Mouse (Mus musculus): Measurements from ENCODE around the gene Trim65. TPM values are rescaled to one million over a fixed set of nuclear protein-coding genes. Genes with fewer than 3 reads are reported as not detected.

The Trim65 gene
- total RNA-seq, 2 experiments from 2014 or later: 6.2 to 6.6 TPM

GRCm38 (mm10) chr11:116078676-116079320 is 52.1 kb downstream of the Trim65 start:
- intact Hi-C loops (cut with DNase I): no loop called here
- DNase-seq (ENCODE audit: extremely low spot score in 1 of 2, low spot score in 2 of 2): no peak

DNA sequence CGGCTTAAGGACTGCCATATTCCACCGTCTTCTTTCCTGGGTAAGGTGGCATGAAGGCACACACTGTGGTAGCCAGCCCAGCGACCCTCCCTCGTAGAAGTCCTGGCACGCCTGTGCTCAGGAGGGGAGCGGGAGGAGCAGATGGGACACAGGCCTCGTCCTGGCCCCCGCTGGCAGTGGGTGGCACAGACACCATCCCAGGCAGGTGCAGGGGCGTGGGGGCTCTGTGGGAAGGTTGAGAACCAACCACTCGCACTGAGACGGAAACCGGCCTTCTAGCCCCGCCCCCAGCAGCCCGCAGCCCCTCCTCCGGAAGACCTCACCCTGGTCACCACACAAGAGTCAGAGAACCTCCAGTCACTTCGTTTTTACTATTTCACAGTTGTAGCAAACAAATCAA is 52.7 kb downstream of the Trim65 start:
- DNase-seq (ENCODE audit: extremely low spot score in 1 of 2, low spot score in 2 of 2): peak in 1 of 2 experiments; percentile 82
- intact Hi-C loops (cut with DNase I): no loop called here

DNA sequence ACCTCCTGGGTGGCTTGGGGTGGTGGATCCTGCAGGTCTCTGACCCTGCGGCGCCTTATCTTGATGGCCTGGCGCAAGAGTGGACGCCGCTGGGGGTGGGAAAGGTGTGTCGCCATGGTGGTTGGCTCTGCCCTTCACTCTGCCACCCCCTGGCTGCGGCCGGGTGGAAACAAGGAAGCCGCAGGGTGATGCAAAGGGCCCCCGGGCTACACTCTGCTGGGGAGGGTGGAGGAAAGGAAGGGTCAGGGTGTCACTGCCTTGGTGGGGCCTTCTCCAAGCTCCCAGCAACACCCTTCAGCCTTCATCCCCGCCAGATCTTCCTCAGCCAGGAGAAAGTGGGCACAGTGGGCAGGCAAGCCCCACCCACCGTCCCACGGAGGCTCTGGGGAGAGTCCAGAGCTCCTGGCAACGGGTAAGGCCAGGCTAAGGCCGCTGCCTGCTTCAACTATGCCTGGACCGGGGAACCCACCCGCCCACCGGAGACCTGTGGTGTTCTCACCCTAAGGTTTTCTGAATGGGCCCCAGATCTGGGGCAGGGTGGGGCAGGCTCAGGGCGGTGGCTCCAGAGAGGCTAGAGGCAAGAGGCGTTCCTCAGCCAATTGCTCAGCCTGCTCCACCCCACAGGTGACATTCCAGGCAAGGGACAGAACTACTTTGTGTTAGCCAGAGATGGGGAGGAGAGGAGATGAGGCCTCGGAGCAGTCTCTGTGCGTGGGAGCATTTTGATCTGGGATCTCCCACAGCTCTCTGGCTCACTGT is 53.3 kb downstream of the Trim65 start, which contains the start of gene Unc13d:
Gene Unc13d (minus strand): TSS at position 516 of the 759 bp plus-strand sequence.
- DNase-seq (ENCODE audit: extremely low spot score in 1 of 2, low spot score in 2 of 2): no peak
- intact Hi-C loops (cut with DNase I): no loop called here

DNA sequence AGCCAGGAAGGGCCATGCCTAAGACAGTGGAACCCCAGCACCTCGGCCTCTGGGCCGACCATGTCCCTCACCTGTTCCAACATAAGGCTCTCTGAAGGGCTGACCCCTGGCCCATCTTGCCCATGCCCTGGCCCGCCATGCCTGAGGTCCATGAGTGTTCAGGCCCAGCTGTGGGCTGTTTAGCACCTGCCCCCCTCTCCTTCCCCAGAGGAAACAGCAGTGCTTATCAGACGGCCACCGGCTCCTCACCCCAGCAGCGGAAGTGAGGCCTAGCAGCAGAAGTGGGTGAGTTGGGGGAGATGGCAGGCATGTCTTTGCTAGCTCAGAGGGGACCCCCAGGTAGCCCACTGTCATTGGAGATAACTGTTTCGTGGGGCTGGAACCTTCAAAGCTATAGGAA is 54.1 kb downstream of the Trim65 start:
- no peak for DNase-seq (ENCODE audit: extremely low spot score in 1 of 2, low spot score in 2 of 2)
- intact Hi-C loops (cut with DNase I): no loop called here

GRCm38 (mm10) chr11:116076266-116076540 is 54.7 kb downstream of the Trim65 start:
- intact Hi-C loops (cut with DNase I): no loop called here

GRCm38 (mm10) chr11:116075539-116076265 is 55.2 kb downstream of the Trim65 start:
- intact Hi-C loops (cut with DNase I): no loop called here
- no peak for DNase-seq (ENCODE audit: extremely low spot score in 1 of 2, low spot score in 2 of 2)

More at GRCm38 (mm10) chr11:116076266-116076540, 54.7 kb downstream of the Trim65 start:
- DNase-seq (ENCODE audit: extremely low spot score in 1 of 2, low spot score in 2 of 2): no peak

DNA sequence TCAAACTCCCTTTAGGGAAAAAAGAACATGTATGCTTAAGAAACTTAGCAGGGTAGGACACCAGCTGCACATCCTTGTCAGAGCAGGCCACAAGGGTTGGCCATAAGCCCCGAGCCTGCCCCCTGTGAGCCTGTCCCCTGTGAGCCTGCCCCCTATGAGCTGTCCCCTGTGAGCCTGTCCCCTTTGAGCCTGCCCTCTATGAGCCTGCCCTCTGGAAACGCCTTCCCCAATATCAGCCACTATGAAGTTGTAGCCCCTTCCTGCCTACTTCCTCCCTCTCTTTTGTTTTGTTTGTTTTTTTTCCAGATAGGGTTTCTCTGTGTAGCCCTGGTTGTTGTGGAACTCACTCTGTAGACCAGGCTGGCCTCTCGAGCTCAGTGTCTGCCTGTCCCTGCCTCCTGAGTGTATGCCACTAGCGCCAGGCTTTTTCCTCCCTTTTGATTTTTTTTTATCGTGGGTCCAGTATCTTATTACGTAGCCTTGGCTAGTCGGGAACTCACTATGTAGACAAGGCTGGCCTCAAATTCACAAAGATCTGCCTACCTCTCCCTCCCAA is 56.4 kb downstream of the Trim65 start:
- intact Hi-C loops (cut with DNase I): no loop called here
- no peak for DNase-seq (ENCODE audit: extremely low spot score in 1 of 2, low spot score in 2 of 2)

DNA sequence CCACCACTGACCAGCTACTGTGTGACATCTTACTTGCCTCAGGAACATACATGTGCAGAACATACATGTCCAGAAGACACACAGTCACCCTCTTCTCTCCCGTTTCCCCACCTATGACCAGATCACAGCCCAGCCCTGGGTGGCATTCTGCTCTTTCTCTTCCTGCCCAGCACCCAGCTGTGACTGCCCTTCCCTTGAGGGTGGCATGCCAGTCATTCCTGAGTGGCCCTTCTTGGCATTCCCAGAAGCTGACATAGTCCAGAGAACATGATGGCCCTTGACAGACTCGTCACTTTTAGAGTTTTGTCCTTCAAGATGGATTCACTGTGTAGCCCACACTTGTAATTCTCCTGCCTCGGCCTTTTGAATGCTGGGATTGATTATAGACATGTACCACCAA is 58.3 kb downstream of the Trim65 start:
- no peak for DNase-seq (ENCODE audit: extremely low spot score in 1 of 2, low spot score in 2 of 2)
- intact Hi-C loops (cut with DNase I): no loop called here

Other genes with a start within 250 kb of the Trim65 start
- gene Smim5, start 231.2 kb downstream of the Trim65 start, total RNA-seq (2021): under 1 TPM in 1 of 2 experiments, not detected in 1; 0.41 TPM
- gene Smim6, start 219.1 kb downstream of the Trim65 start, total RNA-seq (2021): not detected
- gene Sap30bp, start 197.8 kb downstream of the Trim65 start, total RNA-seq (2021): 10 to 100 TPM; 55.3 to 60.9 TPM
- gene Recql5, start 197.7 kb downstream of the Trim65 start, total RNA-seq (2021): 10 to 100 TPM; 17.1 to 20.9 TPM
- 1 to 10 TPM; 4.7 to 4.8 TPM for gene Itgb4, start 156.4 kb downstream of the Trim65 start, total RNA-seq (2021)
- 10 to 100 TPM; 25.6 to 28.1 TPM for gene Galk1, start 118.4 kb downstream of the Trim65 start, total RNA-seq (2021)
- 100 to 1,000 TPM; 320 to 336 TPM for gene H3f3b, start 103.2 kb downstream of the Trim65 start, total RNA-seq (2021)
- gene Unk, start 100.8 kb downstream of the Trim65 start, total RNA-seq (2021): 10 to 100 TPM; 24.8 to 25.8 TPM
- 1 to 10 TPM in 1 of 2 experiments, under 1 TPM in 1; 0.63 to 1.2 TPM for gene Unc13d, start 53.2 kb downstream of the Trim65 start, total RNA-seq (2021)
- 100 to 1,000 TPM; 229 to 234 TPM for gene Wbp2, start 44.1 kb downstream of the Trim65 start, total RNA-seq (2021)
- gene Trim47, start 3.9 kb downstream of the Trim65 start, total RNA-seq (2021): 1 to 10 TPM; 6.2 to 7.9 TPM
- 10 to 100 TPM; 52.2 to 54.6 TPM for gene Mrpl38, start 7.7 kb upstream of the Trim65 start, total RNA-seq (2021)
- gene Fbf1, start 37.0 kb upstream of the Trim65 start, total RNA-seq (2021): 100 to 1,000 TPM in 1 of 2 experiments, 10 to 100 TPM in 1; 96.2 to 100 TPM
- gene Ten1, start 67.7 kb upstream of the Trim65 start, total RNA-seq (2021): 10 to 100 TPM; 44.8 to 50.9 TPM
- gene Acox1, start 67.9 kb upstream of the Trim65 start, total RNA-seq (2021): 100 to 1,000 TPM; 110 to 118 TPM
- gene Evpl, start 106.9 kb upstream of the Trim65 start, total RNA-seq (2021): under 1 TPM; 0.77 to 0.97 TPM
- gene Srp68, start 143.1 kb upstream of the Trim65 start, total RNA-seq (2021): 10 to 100 TPM; 52.5 to 56.3 TPM
- not detected for gene Galr2, start 149.8 kb upstream of the Trim65 start, total RNA-seq (2021)
- 10 to 100 TPM; 96.6 to 97.9 TPM for gene Exoc7, start 176.1 kb upstream of the Trim65 start, total RNA-seq (2021)
- 1 to 10 TPM; 2.7 to 3.9 TPM for gene Foxj1, start 204.3 kb upstream of the Trim65 start, total RNA-seq (2021)